Mouse (Mus musculus) ES-Bruce4 (cell line): ENCODE results near the gene Fam20c.

Experiments
- CTCF ChIP-seq: IDR thresholded peaks from one replicate; pipeline ENCODE4 v1.8.1; 2011; ENCODE audit warnings: low read depth, low read length
- EP300 ChIP-seq: IDR thresholded peaks from 2 replicates; pipeline ENCODE4 v1.6.1; 2011; ENCODE audit warnings: low read depth, low read length; ENCODE audit not compliant: insufficient read depth

- TF ChIP-seq CTCF (no peak), EP300 (no peak)
These were observed 4.2 kb downstream of the Fam20c start for GRCm38 (mm10) chr5:138758533-138758932.
